Mouse (Mus musculus): ENCODE measurements around the gene Bcl2l11. TPM values are rescaled to one million over a fixed set of nuclear protein-coding genes. Genes with fewer than 3 reads are reported as not detected.
"Not testable (repeated sequence)": the region's sequence is repeated elsewhere in the genome, so short reads cannot be mapped to it uniquely, and the experiment has no call there.

Gene Bcl2l11
- polyA plus RNA-seq, 1 experiment from 2014 or later: 13.5 TPM

DNA sequence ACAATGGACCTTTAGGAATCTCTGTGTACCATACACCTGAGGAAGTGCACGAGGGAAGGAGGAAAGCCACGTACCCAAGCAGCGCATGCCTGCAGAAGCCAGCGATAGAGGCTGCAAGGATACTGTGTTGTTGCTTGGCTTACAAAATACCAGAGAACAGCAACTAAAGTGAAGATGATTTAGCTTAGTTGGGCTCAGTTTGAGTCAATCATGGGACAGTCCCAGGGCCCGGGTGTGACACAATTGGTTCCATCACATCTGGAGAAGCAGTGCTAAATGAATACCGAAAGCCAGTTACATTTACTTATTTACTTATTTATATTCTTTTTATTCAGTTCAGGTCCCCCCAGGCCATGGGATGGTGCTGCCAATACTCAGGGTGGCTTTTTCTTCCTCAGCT lies 49.8 kb downstream of the Bcl2l11 start:
- H3K27me3 ChIP-seq (replicated peaks): no peaks in the 10 kb centered on the region
- no peaks in the 10 kb centered on the region for H3K36me3 ChIP-seq
- WGBS: 91% methylated on average over 6 of the region's 6 CpGs
- no peak overlapping the region for H3K4me3 ChIP-seq
- no peak for ATAC-seq (ENCODE audit: extremely low read depth, insufficient number of reproducible peaks, low FRiP score, low TSS enrichment)
- peaks cover 62% of the 10 kb centered on the region for H3K4me1 ChIP-seq
- H3K9ac ChIP-seq: no peak overlapping the region
- H3K9me3 ChIP-seq: no peaks in the 10 kb centered on the region
- no peak overlapping the region for H3K27ac ChIP-seq (replicated peaks)
- H3K4me2 ChIP-seq: no peak overlapping the region

DNA sequence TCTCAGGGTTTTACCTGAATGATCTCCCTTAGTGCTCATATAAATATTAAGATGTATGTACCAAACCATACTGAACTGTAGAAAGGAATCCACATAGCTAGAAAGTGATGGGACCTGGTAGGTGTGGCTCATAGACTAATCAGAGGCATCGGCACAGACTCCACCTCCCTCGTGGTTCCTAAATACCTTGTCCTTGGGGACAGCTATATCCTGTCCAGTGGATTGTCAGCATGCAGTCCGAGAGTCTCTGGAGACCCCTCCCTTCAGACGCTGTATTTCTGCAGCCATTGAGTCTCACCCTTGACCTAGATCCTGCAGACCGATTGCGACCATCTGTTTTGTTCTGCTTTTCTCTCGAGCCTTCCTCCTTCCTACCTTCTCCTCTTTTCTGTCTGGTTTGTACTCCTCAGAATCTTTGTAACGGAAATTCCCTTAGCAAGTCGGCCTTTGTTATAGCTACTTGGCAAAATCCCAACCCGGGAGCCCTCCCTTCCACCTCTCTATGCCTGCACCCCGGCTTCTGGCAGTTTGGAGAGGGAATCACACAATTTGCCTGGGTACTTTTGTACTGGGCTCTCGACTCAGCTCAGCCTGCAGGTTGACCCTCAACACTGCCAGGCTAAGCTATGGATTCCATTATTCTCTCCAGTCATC lies 50.7 kb downstream of the Bcl2l11 start:
- Histone ChIP-seq H3K4me3 (no peak overlapping the region), H3K9me3 (no peaks in the 10 kb centered on the region), H3K27me3 (replicated peaks) (no peaks in the 10 kb centered on the region), H3K4me1 (peaks cover 62% of the 10 kb centered on the region), H3K36me3 (no peaks in the 10 kb centered on the region), H3K27ac (replicated peaks) (peak overlapping the region; percentile 80), H3K4me2 (0 out of 2 replicates have a peak overlapping the region, but pooled peaks have one; percentile 14), H3K9ac (peak overlapping the region; percentile 61)
- no peak for ATAC-seq (ENCODE audit: extremely low read depth, insufficient number of reproducible peaks, low FRiP score, low TSS enrichment)
- 38% methylated on average over 12 of the region's 12 CpGs for WGBS

DNA sequence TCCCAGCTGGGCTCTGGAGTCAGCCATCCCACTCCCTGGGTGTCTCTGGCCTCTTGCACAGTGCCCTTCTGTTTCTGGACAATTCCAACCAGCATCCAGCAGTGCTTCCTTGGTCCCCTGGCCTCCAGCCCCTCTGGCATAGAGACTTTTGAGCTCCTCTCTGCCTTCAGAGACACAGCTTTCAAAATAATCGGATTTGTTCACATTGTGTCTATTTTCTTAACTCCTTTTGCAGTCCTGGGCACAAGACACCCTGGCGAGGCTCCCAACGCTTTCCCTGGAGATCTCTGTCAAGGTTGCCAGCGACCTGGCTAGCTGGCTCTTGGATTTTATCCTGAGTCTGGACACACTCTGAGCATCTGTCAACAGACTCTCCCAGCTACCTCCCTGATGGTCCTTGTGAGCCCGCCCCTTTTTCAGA lies 51.4 kb downstream of the Bcl2l11 start:
- H3K9me3 ChIP-seq: no peaks in the 10 kb centered on the region
- no peak for ATAC-seq (ENCODE audit: extremely low read depth, insufficient number of reproducible peaks, low FRiP score, low TSS enrichment)
- H3K4me2 ChIP-seq: no peak overlapping the region
- 31% methylated on average over 5 of the region's 5 CpGs for WGBS
- H3K9ac ChIP-seq: peak overlapping the region; percentile 61
- no peaks in the 10 kb centered on the region for H3K36me3 ChIP-seq
- peak overlapping the region; percentile 80 for H3K27ac ChIP-seq (replicated peaks)
- no peaks in the 10 kb centered on the region for H3K27me3 ChIP-seq (replicated peaks)
- no peak overlapping the region for H3K4me3 ChIP-seq
- peaks cover 62% of the 10 kb centered on the region for H3K4me1 ChIP-seq

DNA sequence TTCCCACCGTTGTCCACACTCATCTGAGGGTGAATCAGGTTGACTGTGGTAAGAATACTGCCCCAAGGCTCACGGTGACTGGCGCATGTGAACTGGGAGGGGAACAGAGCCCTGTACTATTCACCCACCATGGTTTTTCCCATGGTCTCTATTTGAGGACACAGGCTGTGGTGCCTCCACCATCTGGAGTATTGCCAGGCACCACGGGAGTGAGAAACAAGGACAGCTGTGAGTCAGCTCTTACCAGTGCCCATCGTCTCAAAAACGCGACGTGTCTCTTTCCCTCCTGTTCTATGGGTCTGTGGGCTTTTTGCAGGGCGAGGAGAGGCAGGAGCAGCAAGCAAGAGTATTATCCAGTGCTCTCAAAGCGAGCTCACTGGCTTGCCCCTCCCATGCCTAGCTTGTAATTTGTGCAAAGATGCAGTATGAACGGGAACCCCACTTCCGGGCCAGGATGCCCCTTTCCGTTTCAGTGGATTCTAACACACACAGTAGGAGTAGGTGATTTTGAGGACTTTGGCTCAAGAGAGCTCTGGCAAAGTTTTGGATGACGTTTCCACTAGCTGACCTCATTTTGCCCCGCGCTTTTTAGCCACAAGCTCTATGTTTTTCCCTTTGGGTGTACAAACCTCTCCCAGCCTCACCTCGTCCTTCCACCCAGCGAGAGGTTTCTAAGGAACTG lies 53.4 kb downstream of the Bcl2l11 start:
- H3K27ac ChIP-seq (replicated peaks): peak overlapping the region; percentile 89
- peak overlapping the region; percentile 56 for H3K9ac ChIP-seq
- H3K9me3 ChIP-seq: no peaks in the 10 kb centered on the region
- WGBS: 59% methylated on average over 18 of the region's 18 CpGs
- H3K36me3 ChIP-seq: no peaks in the 10 kb centered on the region
- peaks cover 55% of the 10 kb centered on the region for H3K4me1 ChIP-seq
- no peak for ATAC-seq (ENCODE audit: extremely low read depth, insufficient number of reproducible peaks, low FRiP score, low TSS enrichment)
- 0 out of 2 replicates have a peak overlapping the region, but pooled peaks have one; percentile 11 for H3K4me2 ChIP-seq
- H3K27me3 ChIP-seq (replicated peaks): no peaks in the 10 kb centered on the region
- H3K4me3 ChIP-seq: no peak overlapping the region

DNA sequence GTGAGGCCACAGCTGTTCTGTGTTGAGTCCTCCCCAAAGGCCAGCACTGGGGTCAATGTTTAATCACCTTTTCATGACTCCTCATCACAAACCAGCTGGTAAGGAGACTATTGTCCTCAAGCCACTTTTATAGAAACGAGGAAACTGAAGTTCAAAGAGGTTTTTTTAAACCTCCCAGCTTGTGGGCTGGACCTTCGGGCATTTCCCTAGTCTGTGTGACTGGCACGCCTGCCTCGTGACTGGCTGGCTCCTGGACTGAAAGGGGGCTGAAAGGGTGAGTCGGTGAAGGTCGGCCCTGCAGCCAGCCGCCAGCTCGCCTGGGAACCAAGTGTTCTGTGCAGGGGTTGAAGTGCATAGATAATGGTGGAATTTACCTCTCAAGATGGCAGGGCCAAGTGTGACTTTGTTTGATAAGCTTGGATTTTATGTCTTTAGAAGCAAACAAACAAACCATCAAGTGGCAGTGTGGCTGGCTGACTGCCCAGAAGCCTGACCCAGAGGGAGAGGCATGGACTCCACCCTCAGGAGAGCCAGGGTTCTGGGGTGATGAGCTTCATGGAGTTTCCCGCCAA lies 54.1 kb downstream of the Bcl2l11 start:
- Histone ChIP-seq H3K36me3 (no peaks in the 10 kb centered on the region), H3K9me3 (no peaks in the 10 kb centered on the region), H3K9ac (peak overlapping the region; percentile 56), H3K27ac (replicated peaks) (peak overlapping the region; percentile 89), H3K27me3 (replicated peaks) (no peaks in the 10 kb centered on the region), H3K4me1 (peaks cover 51% of the 10 kb centered on the region), H3K4me3 (no peak overlapping the region), H3K4me2 (peak overlapping the region; percentile 17; the same call in 1 of the 2 replicates)
- WGBS: 7% methylated on average over 9 of the region's 9 CpGs
- peak; percentile 69; the same call in 1 of the 2 replicates for ATAC-seq (ENCODE audit: extremely low read depth, insufficient number of reproducible peaks, low FRiP score, low TSS enrichment)

DNA sequence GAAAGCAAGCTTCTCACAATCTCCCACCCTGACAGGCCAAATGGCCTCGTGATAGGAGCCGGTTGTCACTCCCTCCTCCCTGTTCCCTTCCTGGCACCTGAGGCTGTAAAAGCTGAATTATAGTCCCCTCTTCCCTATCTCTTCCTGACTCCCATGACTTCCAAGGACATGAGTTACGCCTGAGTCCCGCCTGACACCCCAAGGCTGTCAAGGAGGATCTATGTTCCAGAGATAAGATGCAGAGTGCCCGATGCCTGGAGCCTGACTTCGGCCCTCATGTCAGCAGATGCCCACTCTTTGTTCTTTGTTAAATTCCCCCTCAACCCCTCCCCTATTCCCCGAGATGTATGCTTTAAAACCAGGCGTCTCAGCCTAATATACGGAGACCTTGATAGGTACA lies 56.3 kb downstream of the Bcl2l11 start:
- not testable (repeated sequence) for H3K27me3 ChIP-seq (replicated peaks); ATAC-seq (ENCODE audit: extremely low read depth, insufficient number of reproducible peaks, low FRiP score, low TSS enrichment); H3K9me3 ChIP-seq; H3K4me2 ChIP-seq; H3K9ac ChIP-seq; H3K27ac ChIP-seq (replicated peaks); H3K36me3 ChIP-seq; H3K4me3 ChIP-seq
- 70% methylated on average over 9 of the region's 9 CpGs for WGBS
- H3K4me1 ChIP-seq: peaks cover 53% of the 10 kb centered on the region

DNA sequence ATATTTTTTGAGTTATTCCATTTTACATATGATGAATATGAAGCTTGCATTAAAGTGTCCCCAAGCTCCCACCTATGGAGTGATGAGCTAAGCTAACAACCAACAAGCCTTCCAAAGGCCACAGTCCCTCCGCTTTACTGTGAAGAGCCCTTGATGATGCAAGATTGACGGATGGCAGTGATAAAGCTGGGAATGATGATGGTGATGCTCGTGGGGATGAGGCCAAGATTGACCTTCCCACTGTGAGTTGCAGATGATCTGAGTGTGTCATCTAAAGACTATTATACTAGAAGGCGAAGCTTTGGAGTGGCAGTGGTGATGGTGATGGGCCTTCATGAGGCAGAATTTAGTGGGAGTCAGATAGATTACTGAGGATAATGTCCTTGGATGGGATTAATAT lies 56.9 kb downstream of the Bcl2l11 start:
- WGBS: 88% methylated on average over 4 of the region's 4 CpGs
- Histone ChIP-seq H3K27ac (replicated peaks) (no peak overlapping the region), H3K27me3 (replicated peaks) (no peaks in the 10 kb centered on the region), H3K9ac (no peak overlapping the region), H3K9me3 (no peaks in the 10 kb centered on the region), H3K4me3 (no peak overlapping the region), H3K36me3 (no peaks in the 10 kb centered on the region), H3K4me2 (no peak overlapping the region), H3K4me1 (peaks cover 53% of the 10 kb centered on the region)
- no peak for ATAC-seq (ENCODE audit: extremely low read depth, insufficient number of reproducible peaks, low FRiP score, low TSS enrichment)

DNA sequence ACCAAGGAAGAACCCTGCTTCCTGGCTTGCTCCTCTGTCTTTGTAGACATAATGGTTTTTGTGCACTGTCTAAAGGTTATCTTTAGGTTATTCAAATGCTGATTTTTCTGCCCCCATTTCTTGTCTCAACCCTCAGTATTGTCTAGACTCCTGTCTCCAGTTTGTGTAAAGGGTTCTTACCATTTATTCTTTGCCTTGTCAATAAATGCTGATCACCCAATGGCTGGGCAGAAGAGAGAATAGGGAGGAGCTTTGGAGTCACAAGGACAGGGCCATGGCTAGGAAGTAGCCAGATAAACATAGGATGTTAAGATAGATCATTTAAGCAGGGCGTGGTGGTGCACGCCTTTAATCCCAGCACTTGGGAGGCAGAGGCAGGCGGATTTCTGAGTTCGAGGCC lies 57.9 kb downstream of the Bcl2l11 start:
- no peak overlapping the region for H3K9ac ChIP-seq
- no peak for ATAC-seq (ENCODE audit: extremely low read depth, insufficient number of reproducible peaks, low FRiP score, low TSS enrichment)
- no peak overlapping the region for H3K4me2 ChIP-seq
- peaks cover 53% of the 10 kb centered on the region for H3K4me1 ChIP-seq
- no peaks in the 10 kb centered on the region for H3K27me3 ChIP-seq (replicated peaks)
- H3K9me3 ChIP-seq: no peaks in the 10 kb centered on the region
- no peak overlapping the region for H3K27ac ChIP-seq (replicated peaks)
- no peak overlapping the region for H3K4me3 ChIP-seq
- WGBS: 82% methylated on average over 3 of the region's 4 CpGs
- no peaks in the 10 kb centered on the region for H3K36me3 ChIP-seq

DNA sequence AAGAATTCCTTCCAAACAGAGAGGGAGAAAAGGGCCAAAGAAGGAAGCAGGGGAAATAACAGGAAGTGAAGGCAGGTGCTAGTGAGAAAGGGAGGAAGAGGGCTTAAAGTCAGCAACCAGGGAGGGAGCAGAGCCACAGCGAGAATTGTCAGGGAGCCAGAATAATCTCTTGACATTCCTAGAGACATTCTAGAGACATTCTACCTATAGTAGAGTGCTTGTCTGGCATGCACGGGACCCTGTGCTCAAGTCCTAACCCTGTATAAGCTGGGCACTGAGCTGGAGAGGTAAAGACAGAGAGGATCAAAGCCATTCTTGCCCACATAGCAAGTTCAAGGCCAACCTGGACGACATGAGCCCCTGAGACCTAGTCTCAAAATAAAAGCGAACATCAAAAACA lies 60.1 kb downstream of the Bcl2l11 start:
- ATAC-seq (ENCODE audit: extremely low read depth, insufficient number of reproducible peaks, low FRiP score, low TSS enrichment): no peak
- WGBS: 51% methylated on average over 4 of the region's 4 CpGs
- Histone ChIP-seq H3K27ac (replicated peaks) (peak overlapping the region; percentile 30), H3K27me3 (replicated peaks) (no peaks in the 10 kb centered on the region), H3K9me3 (no peaks in the 10 kb centered on the region), H3K4me3 (no peak overlapping the region), H3K9ac (no peak overlapping the region), H3K4me2 (no peak overlapping the region), H3K36me3 (no peaks in the 10 kb centered on the region), H3K4me1 (peaks cover 47% of the 10 kb centered on the region)

DNA sequence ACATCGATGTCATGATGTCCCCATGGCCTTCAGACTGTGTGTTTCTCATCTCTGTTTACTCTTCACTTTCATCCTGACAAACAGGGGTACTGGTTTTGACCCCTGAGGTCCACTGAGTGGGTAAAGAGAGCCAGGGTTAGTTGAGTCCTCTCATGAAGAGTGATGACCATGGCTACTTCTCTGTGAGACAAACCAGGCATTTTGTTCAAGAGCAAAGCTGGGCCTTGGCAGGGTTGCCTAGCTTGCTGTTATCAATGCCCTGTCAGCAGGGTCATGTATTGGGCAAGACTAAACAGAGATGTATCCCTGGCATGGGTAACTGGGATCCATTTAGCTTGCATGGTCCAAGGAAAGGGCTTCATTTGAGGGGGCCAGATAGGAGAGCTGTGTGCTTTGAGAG lies 61.4 kb downstream of the Bcl2l11 start:
- no peaks in the 10 kb centered on the region for H3K27me3 ChIP-seq (replicated peaks)
- H3K9me3 ChIP-seq: no peaks in the 10 kb centered on the region
- peak overlapping the region; percentile 69; the same call in 1 of the 2 replicates for H3K27ac ChIP-seq (replicated peaks)
- H3K4me2 ChIP-seq: no peak overlapping the region
- H3K4me1 ChIP-seq: peaks cover 47% of the 10 kb centered on the region
- 66% methylated on average over 1 of the region's 1 CpGs for WGBS
- H3K4me3 ChIP-seq: no peak overlapping the region
- H3K36me3 ChIP-seq: no peaks in the 10 kb centered on the region
- peak; percentile 72; the same call in 1 of the 2 replicates for ATAC-seq (ENCODE audit: extremely low read depth, insufficient number of reproducible peaks, low FRiP score, low TSS enrichment)
- no peak overlapping the region for H3K9ac ChIP-seq

DNA sequence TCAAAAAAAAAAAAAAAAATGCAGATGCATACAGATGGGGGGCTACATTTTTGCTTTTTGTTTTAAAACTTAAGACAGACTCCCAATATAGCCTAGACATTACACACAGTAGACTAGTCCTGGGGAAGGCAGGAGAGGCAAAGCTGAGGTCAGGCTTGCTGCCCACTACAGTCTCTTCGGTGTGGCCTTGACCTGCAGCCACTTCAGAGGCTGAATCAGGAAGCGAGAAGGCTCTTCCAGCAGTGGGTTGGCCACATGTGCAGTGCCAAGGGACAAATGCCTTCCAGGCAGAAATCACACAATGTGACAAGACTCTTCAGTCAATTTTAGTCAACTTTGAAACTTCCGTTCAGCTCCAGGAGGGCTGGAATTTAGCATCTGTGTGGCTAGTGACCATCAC lies 62.6 kb downstream of the Bcl2l11 start:
- Histone ChIP-seq H3K36me3 (no peaks in the 10 kb centered on the region), H3K9ac (no peak overlapping the region), H3K27me3 (replicated peaks) (no peaks in the 10 kb centered on the region), H3K4me3 (no peak overlapping the region), H3K4me1 (peaks cover 48% of the 10 kb centered on the region), H3K4me2 (no peak overlapping the region), H3K9me3 (no peaks in the 10 kb centered on the region), H3K27ac (replicated peaks) (no peak overlapping the region)
- WGBS: 70% methylated on average over 3 of the region's 3 CpGs
- no peak for ATAC-seq (ENCODE audit: extremely low read depth, insufficient number of reproducible peaks, low FRiP score, low TSS enrichment)

Measured in heart, embryonic 13.5 days (tissue).